Mouse (Mus musculus): ENCODE data around the gene Nmral1. TPM values are rescaled to one million over a fixed set of nuclear protein-coding genes. Genes with fewer than 3 reads are reported as not detected.
"Not testable (repeated sequence)": the region's sequence is repeated elsewhere in the genome, so short reads cannot be mapped to it uniquely, and the experiment has no call there.

The Nmral1 gene
- polyA plus RNA-seq, 1 experiment from 2014 or later: 6.3 TPM

GRCm38 (mm10) chr16:4683581-4684456, 35.3 kb downstream of the Nmral1 start:
- peaks cover 30% of the 10 kb centered on the region for H3K79me2 ChIP-seq (ENCODE audit: inconsistent target)
- H3K36me3 ChIP-seq (ENCODE audit: inconsistent target): peaks cover 12% of the 10 kb centered on the region
- under 1% methylated on average over 52 of the region's 54 CpGs for WGBS (ENCODE audit: missing documents)
- peak overlapping the region; percentile 97 for H3K4me3 ChIP-seq (ENCODE audit: inconsistent target)
- H3K27ac ChIP-seq: peak overlapping the region; percentile 86

GRCm38 (mm10) chr16:4683193-4683580, 36.0 kb downstream of the Nmral1 start:
- 20% methylated on average over 9 of the region's 9 CpGs for WGBS (ENCODE audit: missing documents)
- peak overlapping the region; percentile 86 for H3K27ac ChIP-seq
- peaks cover 36% of the 10 kb centered on the region for H3K79me2 ChIP-seq (ENCODE audit: inconsistent target)
- peaks cover 7% of the 10 kb centered on the region; the same call in 1 of the 2 replicates for H3K36me3 ChIP-seq (ENCODE audit: inconsistent target)
- peak overlapping the region; percentile 97 for H3K4me3 ChIP-seq (ENCODE audit: inconsistent target)

- H3K79me2 ChIP-seq (ENCODE audit: inconsistent target): peaks cover 41% of the 10 kb centered on the region
- H3K4me3 ChIP-seq (ENCODE audit: inconsistent target): peak overlapping the region; percentile 97
- WGBS (ENCODE audit: missing documents): 65% methylated on average over 4 of the region's 4 CpGs
- peaks cover 6% of the 10 kb centered on the region; the same call in 1 of the 2 replicates for H3K36me3 ChIP-seq (ENCODE audit: inconsistent target)
- H3K27ac ChIP-seq: peak overlapping the region; percentile 86
Observed at GRCm38 (mm10) chr16:4682628-4683179, 36.5 kb downstream of the Nmral1 start.

DNA sequence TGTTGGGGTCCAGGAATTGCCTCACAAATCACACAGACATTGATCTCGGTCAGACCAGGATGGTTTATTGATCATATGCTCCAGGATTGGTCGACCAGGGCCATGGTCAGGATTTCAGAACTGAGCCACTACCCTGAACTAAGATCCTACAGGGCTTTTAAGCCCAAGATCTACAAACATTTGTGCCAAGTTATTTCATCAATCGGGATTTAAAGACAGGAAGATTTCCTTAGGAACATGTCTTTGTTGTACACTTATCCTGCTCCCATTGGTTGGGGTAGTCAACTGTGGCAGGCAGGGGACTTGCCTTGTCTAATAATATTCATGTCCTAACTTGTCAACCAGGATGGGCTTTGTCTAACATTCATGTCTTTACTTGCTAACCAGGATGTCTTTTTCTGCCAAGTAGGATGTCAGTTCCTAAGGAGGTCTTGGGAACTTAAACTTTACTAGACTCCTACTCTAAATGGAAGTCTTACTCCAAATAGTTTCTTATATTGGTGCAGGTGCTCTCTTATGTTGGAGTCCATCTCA, 38.2 kb downstream of the Nmral1 start:
- peaks cover 56% of the 10 kb centered on the region for H3K79me2 ChIP-seq (ENCODE audit: inconsistent target)
- not testable (repeated sequence) for H3K4me3 ChIP-seq (ENCODE audit: inconsistent target); H3K27ac ChIP-seq; H3K36me3 ChIP-seq (ENCODE audit: inconsistent target)
- 94% methylated on average over 3 of the region's 3 CpGs for whole genome bisulfite sequencing (ENCODE audit: missing documents)

DNA sequence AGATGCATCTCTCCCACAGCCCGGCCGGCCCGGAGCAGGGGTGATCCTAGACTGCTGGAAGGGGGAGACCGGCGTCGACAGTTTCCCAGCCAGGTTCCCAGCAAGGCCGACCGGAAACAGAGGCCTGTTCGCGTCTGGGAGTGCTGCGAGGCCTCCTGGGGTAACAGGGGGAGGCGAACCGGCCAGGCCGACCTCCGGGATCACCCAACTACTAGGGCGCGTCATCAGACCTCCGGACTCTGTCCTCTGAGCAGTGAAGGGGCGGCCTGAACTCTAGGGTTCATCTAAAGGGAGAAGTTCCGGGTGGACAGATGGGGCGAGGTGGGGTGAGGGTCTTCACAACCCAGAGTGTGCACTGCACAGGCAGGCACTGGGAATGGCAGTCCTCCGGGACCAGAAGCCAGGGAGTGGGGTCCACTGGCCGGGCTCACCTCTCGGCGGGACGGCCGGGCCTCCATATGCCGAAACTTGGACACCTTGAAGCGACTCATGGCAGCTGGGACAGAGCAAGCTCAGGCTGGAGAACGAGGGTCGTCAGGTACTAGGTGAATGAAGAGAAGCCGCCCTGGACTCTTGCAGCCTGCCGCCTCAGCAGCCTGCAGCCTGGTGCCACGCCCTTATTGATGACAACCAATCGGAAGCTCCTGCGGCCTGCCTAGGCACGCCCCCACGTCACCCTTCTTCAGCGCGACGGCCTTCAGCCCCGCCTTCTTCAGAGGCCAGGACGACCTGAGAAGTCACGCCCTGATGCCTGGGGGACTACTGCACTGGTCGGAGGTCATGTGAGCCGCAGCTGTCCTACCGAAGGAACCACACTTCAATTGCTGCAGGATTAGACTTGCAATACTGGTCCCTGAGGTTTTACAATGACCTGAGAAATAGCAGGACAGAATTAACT, 39.8 kb downstream of the Nmral1 start, which contains the start of gene Coro7:
Gene Coro7, minus strand, starts transcription at position 657 of the 898 bp plus-strand sequence.
- Histone ChIP-seq H3K27ac (peak within 1 kb of the TSS; percentile 81), H3K4me3 (ENCODE audit: inconsistent target) (peak within 1 kb of the TSS; percentile 89), H3K36me3 (ENCODE audit: inconsistent target) (peaks cover 22% of the 10 kb centered on the region), H3K79me2 (ENCODE audit: inconsistent target) (peaks cover 56% of the 10 kb centered on the region)
- WGBS (ENCODE audit: missing documents): under 1% methylated on average over 47 of the region's 47 CpGs

- peaks cover 32% of the 10 kb centered on the region for H3K36me3 ChIP-seq (ENCODE audit: inconsistent target)
- 14% methylated on average over 5 of the region's 5 CpGs for WGBS (ENCODE audit: missing documents)
- H3K4me3 ChIP-seq (ENCODE audit: inconsistent target): peak overlapping the region; percentile 89
- H3K79me2 ChIP-seq (ENCODE audit: inconsistent target): peaks cover 65% of the 10 kb centered on the region
- H3K27ac ChIP-seq: peak overlapping the region; percentile 81
Observed at GRCm38 (mm10) chr16:4678080-4678479, 41.1 kb downstream of the Nmral1 start.

GRCm38 (mm10) chr16:4676836-4677235, 42.3 kb downstream of the Nmral1 start:
- no peak overlapping the region for H3K27ac ChIP-seq
- WGBS (ENCODE audit: missing documents): 95% methylated on average over 5 of the region's 5 CpGs
- H3K4me3 ChIP-seq (ENCODE audit: inconsistent target): no peak overlapping the region
- H3K79me2 ChIP-seq (ENCODE audit: inconsistent target): peaks cover 77% of the 10 kb centered on the region
- H3K36me3 ChIP-seq (ENCODE audit: inconsistent target): peaks cover 43% of the 10 kb centered on the region

- Histone ChIP-seq H3K79me2 (ENCODE audit: inconsistent target) (peaks cover 74% of the 10 kb centered on the region), H3K4me3 (ENCODE audit: inconsistent target) (no peak overlapping the region), H3K36me3 (ENCODE audit: inconsistent target) (peaks cover 62% of the 10 kb centered on the region), H3K27ac (peak overlapping the region; percentile 36)
- WGBS (ENCODE audit: missing documents): 3% methylated on average over 4 of the region's 4 CpGs
Observed at GRCm38 (mm10) chr16:4674091-4674490, 45.1 kb downstream of the Nmral1 start.

GRCm38 (mm10) chr16:4670317-4670716, 48.8 kb downstream of the Nmral1 start:
- peaks cover 45% of the 10 kb centered on the region for H3K79me2 ChIP-seq (ENCODE audit: inconsistent target)
- H3K36me3 ChIP-seq (ENCODE audit: inconsistent target): peaks cover 80% of the 10 kb centered on the region
- no peak overlapping the region for H3K27ac ChIP-seq
- H3K4me3 ChIP-seq (ENCODE audit: inconsistent target): no peak overlapping the region
- WGBS (ENCODE audit: missing documents): 81% methylated on average over 5 of the region's 5 CpGs

- Histone ChIP-seq H3K79me2 (ENCODE audit: inconsistent target) (peaks cover 35% of the 10 kb centered on the region; the same call in 1 of the 2 replicates), H3K36me3 (ENCODE audit: inconsistent target) (peaks cover 87% of the 10 kb centered on the region), H3K27ac (no peak overlapping the region), H3K4me3 (ENCODE audit: inconsistent target) (no peak overlapping the region)
- 48% methylated on average over 3 of the region's 3 CpGs for WGBS (ENCODE audit: missing documents)
Observed at GRCm38 (mm10) chr16:4667190-4667808, 51.9 kb downstream of the Nmral1 start.

DNA sequence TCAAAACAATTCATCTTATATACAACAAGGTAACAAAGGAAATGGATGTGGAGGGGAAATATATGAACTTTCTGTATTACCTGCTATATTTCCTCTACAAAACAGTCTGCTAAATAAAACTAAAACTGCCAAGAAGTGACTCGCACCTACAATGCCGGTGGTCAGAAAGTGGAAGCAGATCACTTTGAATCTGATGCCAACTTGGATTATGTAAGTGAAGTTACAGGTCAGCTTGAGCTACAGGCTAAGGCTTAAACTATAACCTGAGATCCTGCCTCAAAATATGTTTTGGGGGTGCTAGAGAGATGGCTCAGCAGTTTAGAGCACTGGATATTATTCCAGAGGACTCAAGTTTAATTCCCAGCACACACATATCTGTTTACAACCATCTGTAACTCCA, 53.4 kb downstream of the Nmral1 start:
- WGBS (ENCODE audit: missing documents): 88% methylated on average over 2 of the region's 2 CpGs
- H3K79me2 ChIP-seq (ENCODE audit: inconsistent target): peaks cover 29% of the 10 kb centered on the region; the same call in 1 of the 2 replicates
- H3K4me3 ChIP-seq (ENCODE audit: inconsistent target): no peak overlapping the region
- H3K36me3 ChIP-seq (ENCODE audit: inconsistent target): peaks cover 89% of the 10 kb centered on the region
- no peak overlapping the region for H3K27ac ChIP-seq

- peaks cover 78% of the 10 kb centered on the region for H3K36me3 ChIP-seq (ENCODE audit: inconsistent target)
- WGBS (ENCODE audit: missing documents): 79% methylated on average over 2 of the region's 2 CpGs
Observed at GRCm38 (mm10) chr16:4663806-4664205, 55.4 kb downstream of the Nmral1 start.

GRCm38 (mm10) chr16:4661605-4662004, 57.6 kb downstream of the Nmral1 start:
- Histone ChIP-seq H3K36me3 (ENCODE audit: inconsistent target) (peaks cover 64% of the 10 kb centered on the region), H3K79me2 (ENCODE audit: inconsistent target) (peaks cover 25% of the 10 kb centered on the region; the same call in 1 of the 2 replicates), H3K4me3 (ENCODE audit: inconsistent target) (no peak overlapping the region), H3K27ac (no peak overlapping the region)
- WGBS (ENCODE audit: missing documents): 91% methylated on average over 2 of the region's 2 CpGs

More at GRCm38 (mm10) chr16:4663806-4664205, 55.4 kb downstream of the Nmral1 start:
- H3K4me3 ChIP-seq (ENCODE audit: inconsistent target): no peak overlapping the region
- H3K27ac ChIP-seq: no peak overlapping the region
- peaks cover 29% of the 10 kb centered on the region; the same call in 1 of the 2 replicates for H3K79me2 ChIP-seq (ENCODE audit: inconsistent target)

All from macrophage (primary cell).